Mouse (Mus musculus): ENCODE measurements at regions not wholly inside any gene's neighbourhood (a gene's known extent, or its start where the extent isn't known, plus 50 kb on each side); places are given as distances from the start of the nearest gene placed in this dataset.

DNA sequence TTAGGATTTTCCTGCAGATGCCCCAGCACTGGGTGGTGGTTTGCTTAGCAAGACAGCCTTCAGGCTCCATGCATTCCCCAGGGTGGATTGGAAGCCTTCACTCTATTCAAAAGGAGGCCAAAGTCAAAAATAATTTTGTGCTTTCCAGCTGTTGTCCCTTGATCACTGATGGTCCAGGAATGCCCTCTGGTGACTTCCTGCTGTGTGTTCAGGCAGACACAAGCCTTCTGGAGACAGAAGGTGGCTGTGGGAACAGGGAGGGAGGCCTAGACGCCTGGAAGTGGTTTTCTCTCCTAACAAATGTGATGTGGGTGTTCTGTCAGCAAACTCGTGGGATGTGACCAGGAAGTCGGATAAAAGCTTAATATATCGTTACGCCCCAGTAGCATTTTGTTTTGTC, 81.3 kb downstream of the Atp6ap1l start:
- no peaks in the 10 kb centered on the region for H3K36me3 ChIP-seq (ENCODE audit: insufficient read depth, low read length)
- 41% methylated on average over 5 of the region's 5 CpGs for WGBS
- H3K4me3 ChIP-seq (ENCODE audit: low read length), result no peak overlapping the region
- H3K27ac ChIP-seq (ENCODE audit: low read length), result peak overlapping the region; percentile 23; the same call in 1 of the 2 replicates
- no peaks in the 10 kb centered on the region for H3K27me3 ChIP-seq (ENCODE audit: insufficient read depth, low read length)
- H3K4me2 ChIP-seq (replicated peaks; ENCODE audit: low read depth, low read length), result no peak overlapping the region
- no peaks in the 10 kb centered on the region for H3K9me3 ChIP-seq (ENCODE audit: low read length)
- no peak overlapping the region for H3K9ac ChIP-seq (replicated peaks; ENCODE audit: low read length)
- peak; percentile 77 for ATAC-seq (ENCODE audit: low FRiP score, low TSS enrichment)
- H3K4me1 ChIP-seq (ENCODE audit: insufficient read depth, low read length), result 0 out of 2 replicates have a peak, but pooled peaks cover 12% of the 10 kb centered on the region

DNA sequence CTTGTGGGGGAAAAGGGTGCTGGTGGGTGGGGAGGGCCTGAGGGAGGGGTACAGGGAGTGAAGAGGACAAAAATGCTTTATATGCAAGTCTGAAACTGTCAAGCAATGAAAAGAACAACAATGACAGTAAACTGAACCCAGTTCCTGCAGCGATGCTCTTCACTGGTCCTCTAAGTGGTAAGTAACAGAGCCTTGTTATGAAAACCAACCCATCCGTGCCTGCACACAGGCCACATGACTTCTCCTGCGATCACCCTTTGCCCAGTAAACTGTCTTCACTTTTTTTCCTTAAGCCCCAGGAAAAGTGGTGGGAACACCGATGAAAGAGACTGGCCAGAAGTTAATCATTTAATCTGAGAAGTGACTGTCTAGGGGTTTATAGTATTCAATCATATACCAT, 83.3 kb downstream of the Atp6ap1l start:
- Histone ChIP-seq H3K27me3 (ENCODE audit: insufficient read depth, low read length) (no peaks in the 10 kb centered on the region), H3K9me3 (ENCODE audit: low read length) (no peaks in the 10 kb centered on the region), H3K4me1 (ENCODE audit: insufficient read depth, low read length) (0 out of 2 replicates have a peak, but pooled peaks cover 12% of the 10 kb centered on the region), H3K4me3 (ENCODE audit: low read length) (no peak overlapping the region), H3K27ac (ENCODE audit: low read length) (peak overlapping the region; percentile 54; the same call in 1 of the 2 replicates), H3K9ac (replicated peaks; ENCODE audit: low read length) (no peak overlapping the region), H3K36me3 (ENCODE audit: insufficient read depth, low read length) (no peaks in the 10 kb centered on the region), H3K4me2 (replicated peaks; ENCODE audit: low read depth, low read length) (no peak overlapping the region)
- 49% methylated on average over 4 of the region's 4 CpGs for WGBS
- ATAC-seq (ENCODE audit: low FRiP score, low TSS enrichment), result peak; percentile 81; the same call in 1 of the 2 replicates

DNA sequence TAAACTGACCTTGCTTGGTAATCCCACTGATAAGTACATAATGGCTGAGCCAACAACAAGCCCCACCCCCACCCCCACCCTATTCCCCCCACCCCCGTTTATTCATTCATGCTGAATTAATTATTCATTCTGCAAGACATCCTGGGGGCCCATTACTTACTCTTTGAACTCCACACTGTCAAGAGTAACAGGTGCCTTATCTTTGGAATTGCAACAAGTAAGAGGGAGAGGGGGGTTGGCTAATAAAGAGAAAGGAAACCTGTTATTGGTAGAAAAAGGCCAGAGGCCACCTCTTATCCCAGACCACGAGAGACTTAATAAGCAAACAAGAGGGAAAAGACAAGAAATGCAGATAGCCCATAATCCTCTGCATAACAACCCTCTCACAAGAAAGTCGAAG, 84.7 kb downstream of the Atp6ap1l start:
- Histone ChIP-seq H3K36me3 (ENCODE audit: insufficient read depth, low read length) (no peaks in the 10 kb centered on the region), H3K4me3 (ENCODE audit: low read length) (no peak overlapping the region), H3K4me1 (ENCODE audit: insufficient read depth, low read length) (0 out of 2 replicates have a peak, but pooled peaks cover 12% of the 10 kb centered on the region), H3K27ac (ENCODE audit: low read length) (no peak overlapping the region), H3K9me3 (ENCODE audit: low read length) (no peaks in the 10 kb centered on the region), H3K27me3 (ENCODE audit: insufficient read depth, low read length) (no peaks in the 10 kb centered on the region), H3K9ac (replicated peaks; ENCODE audit: low read length) (no peak overlapping the region), H3K4me2 (replicated peaks; ENCODE audit: low read depth, low read length) (no peak overlapping the region)
- ATAC-seq (ENCODE audit: low FRiP score, low TSS enrichment), result no peak
- 44% methylated on average over 3 of the region's 3 CpGs for WGBS

DNA sequence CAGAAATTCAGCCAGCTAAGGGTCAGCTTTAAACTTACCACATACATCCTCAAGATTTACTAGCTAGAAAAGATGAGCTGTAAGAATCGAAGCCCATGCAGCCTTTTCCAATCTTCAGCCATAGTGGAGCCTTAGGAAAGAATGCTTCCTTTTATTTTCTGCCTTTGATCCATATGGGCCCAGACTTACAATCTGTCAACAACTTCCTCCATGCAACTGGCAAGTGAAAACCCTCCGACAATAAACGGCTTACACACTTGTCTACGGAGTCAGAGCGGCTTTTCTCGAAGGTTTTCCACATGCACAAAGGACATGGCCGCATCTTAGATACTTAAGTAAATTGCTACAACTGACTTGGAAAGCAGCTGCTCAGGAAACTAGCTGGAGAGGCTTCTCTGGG, 85.2 kb downstream of the Atp6ap1l start:
- no peak overlapping the region for H3K9ac ChIP-seq (replicated peaks; ENCODE audit: low read length)
- ATAC-seq (ENCODE audit: low FRiP score, low TSS enrichment), result no peak
- 56% methylated on average over 7 of the region's 7 CpGs for WGBS
- 0 out of 2 replicates have a peak, but pooled peaks cover 12% of the 10 kb centered on the region for H3K4me1 ChIP-seq (ENCODE audit: insufficient read depth, low read length)
- H3K4me2 ChIP-seq (replicated peaks; ENCODE audit: low read depth, low read length), result no peak overlapping the region
- no peak overlapping the region for H3K4me3 ChIP-seq (ENCODE audit: low read length)
- H3K9me3 ChIP-seq (ENCODE audit: low read length), result no peaks in the 10 kb centered on the region
- no peak overlapping the region for H3K27ac ChIP-seq (ENCODE audit: low read length)
- no peaks in the 10 kb centered on the region for H3K27me3 ChIP-seq (ENCODE audit: insufficient read depth, low read length)
- H3K36me3 ChIP-seq (ENCODE audit: insufficient read depth, low read length), result no peaks in the 10 kb centered on the region

DNA sequence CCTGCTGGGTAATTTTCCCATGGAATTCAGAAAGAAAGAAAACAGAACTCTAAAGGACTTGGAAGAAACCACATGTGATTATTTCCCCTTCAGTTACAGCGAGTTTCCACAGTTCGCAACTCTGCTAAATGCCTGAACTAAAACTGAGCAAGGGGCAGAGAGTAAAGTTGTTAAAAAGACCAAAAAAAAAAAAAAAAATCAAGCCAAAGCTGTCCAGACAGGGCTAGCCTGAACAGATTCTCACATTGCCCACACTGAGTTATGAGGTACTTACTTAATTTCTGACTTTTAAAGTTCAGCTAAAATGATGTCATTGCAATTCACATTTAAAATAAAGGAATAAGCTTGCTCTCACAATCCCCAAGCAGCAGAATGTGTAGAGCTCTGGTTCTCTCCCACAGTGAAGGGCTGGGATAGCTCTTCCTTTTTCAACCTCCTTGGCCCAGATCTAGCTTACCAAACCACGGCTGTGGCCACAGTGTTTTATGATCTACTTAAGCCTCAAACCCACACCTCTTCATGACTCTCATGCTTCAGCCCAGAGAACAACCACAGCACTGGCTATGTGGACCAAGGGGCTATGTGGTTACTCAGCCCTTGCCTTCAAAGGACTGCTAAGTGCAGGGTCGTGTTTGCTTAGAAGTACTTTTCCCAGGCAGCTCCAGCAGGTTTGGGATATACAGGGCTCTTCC, 90.8 kb downstream of the Atp6ap1l start:
- Histone ChIP-seq H3K27me3 (ENCODE audit: insufficient read depth, low read length) (no peaks in the 10 kb centered on the region), H3K4me1 (ENCODE audit: insufficient read depth, low read length) (no peaks in the 10 kb centered on the region), H3K36me3 (ENCODE audit: insufficient read depth, low read length) (no peaks in the 10 kb centered on the region), H3K4me3 (ENCODE audit: low read length) (no peak overlapping the region), H3K9ac (replicated peaks; ENCODE audit: low read length) (no peak overlapping the region), H3K4me2 (replicated peaks; ENCODE audit: low read depth, low read length) (no peak overlapping the region), H3K9me3 (ENCODE audit: low read length) (no peaks in the 10 kb centered on the region), H3K27ac (ENCODE audit: low read length) (no peak overlapping the region)
- ATAC-seq (ENCODE audit: low FRiP score, low TSS enrichment), result no peak
- 52% methylated on average over 4 of the region's 4 CpGs for WGBS

DNA sequence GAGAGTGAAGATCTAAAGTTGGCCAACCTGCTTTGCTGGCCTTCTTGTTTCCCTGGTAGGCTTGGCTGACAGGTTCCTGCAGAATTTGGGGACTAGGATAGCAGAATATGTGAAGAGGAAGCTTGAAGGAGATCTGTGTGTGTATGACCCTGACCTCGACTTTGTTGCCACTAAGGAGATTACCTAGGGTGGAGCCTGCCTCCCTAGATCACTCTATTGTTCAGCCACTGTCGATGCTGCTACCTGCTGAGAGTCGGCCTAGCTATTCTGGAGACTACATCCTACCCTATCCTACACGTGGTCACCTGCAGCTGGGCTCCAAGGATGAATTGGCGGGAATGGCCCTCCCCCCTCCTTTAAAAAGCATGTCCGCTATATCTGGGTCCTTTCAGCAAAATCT, 95.1 kb downstream of the Atp6ap1l start:
- 84% methylated on average over 6 of the region's 6 CpGs for WGBS
- Histone ChIP-seq H3K4me2 (replicated peaks; ENCODE audit: low read depth, low read length) (no peak overlapping the region), H3K4me1 (ENCODE audit: insufficient read depth, low read length) (no peaks in the 10 kb centered on the region), H3K36me3 (ENCODE audit: insufficient read depth, low read length) (no peaks in the 10 kb centered on the region), H3K9ac (replicated peaks; ENCODE audit: low read length) (no peak overlapping the region), H3K9me3 (ENCODE audit: low read length) (peaks cover 4% of the 10 kb centered on the region; the same call in 1 of the 2 replicates), H3K27me3 (ENCODE audit: insufficient read depth, low read length) (no peaks in the 10 kb centered on the region), H3K27ac (ENCODE audit: low read length) (no peak overlapping the region), H3K4me3 (ENCODE audit: low read length) (no peak overlapping the region)
- no peak for ATAC-seq (ENCODE audit: low FRiP score, low TSS enrichment)

DNA sequence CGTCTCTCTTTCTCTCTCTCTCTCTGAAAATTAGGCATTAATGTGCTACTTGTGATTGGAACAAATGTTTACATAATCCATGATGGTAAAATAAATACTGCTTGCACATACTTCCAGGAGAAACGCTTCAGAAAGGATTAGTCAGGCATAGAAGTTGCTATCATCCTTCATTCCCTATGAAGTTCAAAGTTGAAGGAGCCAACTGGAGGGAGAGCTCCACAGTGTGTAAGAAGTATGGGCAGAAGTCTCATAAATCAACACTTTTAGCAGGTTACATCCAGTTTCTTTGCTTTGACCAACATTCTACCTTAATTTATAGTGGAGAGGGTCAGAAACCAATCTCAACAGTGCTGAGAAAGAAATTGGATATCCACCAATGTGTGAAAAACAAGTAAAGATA, 105.5 kb downstream of the Atp6ap1l start:
- no peaks in the 10 kb centered on the region for H3K36me3 ChIP-seq (ENCODE audit: insufficient read depth, low read length)
- H3K4me3 ChIP-seq (ENCODE audit: low read length), result no peak overlapping the region
- no peaks in the 10 kb centered on the region for H3K9me3 ChIP-seq (ENCODE audit: low read length)
- H3K9ac ChIP-seq (replicated peaks; ENCODE audit: low read length), result no peak overlapping the region
- H3K4me1 ChIP-seq (ENCODE audit: insufficient read depth, low read length), result 0 out of 2 replicates have a peak, but pooled peaks cover 6% of the 10 kb centered on the region
- ATAC-seq (ENCODE audit: low FRiP score, low TSS enrichment), result peak; percentile 70; the same call in 1 of the 2 replicates
- H3K27ac ChIP-seq (ENCODE audit: low read length), result no peak overlapping the region
- 36% methylated on average over 2 of the region's 2 CpGs for WGBS
- H3K27me3 ChIP-seq (ENCODE audit: insufficient read depth, low read length), result no peaks in the 10 kb centered on the region
- H3K4me2 ChIP-seq (replicated peaks; ENCODE audit: low read depth, low read length), result no peak overlapping the region

DNA sequence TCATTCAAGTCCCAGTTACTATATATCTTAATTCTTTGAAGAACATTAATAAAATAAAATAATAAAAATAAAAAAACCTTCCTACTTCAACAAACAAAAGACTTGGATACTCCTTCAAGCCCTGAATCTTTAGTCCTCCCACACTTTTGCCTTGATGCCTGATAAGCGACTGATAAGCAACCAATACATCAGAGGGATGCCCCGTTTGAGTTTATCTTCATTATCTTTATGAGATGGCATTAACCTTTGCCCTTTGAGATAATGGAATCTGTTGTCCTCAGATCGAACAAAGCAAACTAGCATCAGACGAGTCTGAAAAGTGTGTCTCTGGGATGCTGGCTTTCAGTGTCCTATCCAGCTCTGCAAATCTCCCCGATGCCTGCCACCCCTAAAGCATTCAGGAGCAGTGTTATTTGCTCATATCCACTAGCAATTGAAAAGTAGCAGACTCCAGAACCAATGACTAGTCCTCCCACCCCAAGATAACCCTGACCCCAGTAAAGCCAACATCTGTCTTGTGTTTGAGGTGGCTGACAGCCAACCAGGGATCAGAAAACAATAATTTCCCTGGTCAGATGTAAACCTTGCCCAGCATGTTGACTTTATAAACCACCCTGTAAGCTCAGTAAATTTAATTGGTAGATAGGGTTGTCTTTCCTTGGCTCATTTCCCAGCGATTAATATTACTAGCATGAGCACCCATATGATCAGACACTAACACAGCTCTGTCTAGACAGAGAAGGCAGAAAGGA, 106.2 kb downstream of the Atp6ap1l start:
- ATAC-seq (ENCODE audit: low FRiP score, low TSS enrichment), result peak; percentile 84
- no peaks in the 10 kb centered on the region for H3K27me3 ChIP-seq (ENCODE audit: insufficient read depth, low read length)
- no peaks in the 10 kb centered on the region for H3K36me3 ChIP-seq (ENCODE audit: insufficient read depth, low read length)
- 18% methylated on average over 6 of the region's 6 CpGs for WGBS
- H3K4me1 ChIP-seq (ENCODE audit: insufficient read depth, low read length), result 0 out of 2 replicates have a peak, but pooled peaks cover 6% of the 10 kb centered on the region
- no peak overlapping the region for H3K27ac ChIP-seq (ENCODE audit: low read length)
- no peaks in the 10 kb centered on the region for H3K9me3 ChIP-seq (ENCODE audit: low read length)
- H3K9ac ChIP-seq (replicated peaks; ENCODE audit: low read length), result no peak overlapping the region
- no peak overlapping the region for H3K4me3 ChIP-seq (ENCODE audit: low read length)
- H3K4me2 ChIP-seq (replicated peaks; ENCODE audit: low read depth, low read length), result no peak overlapping the region

DNA sequence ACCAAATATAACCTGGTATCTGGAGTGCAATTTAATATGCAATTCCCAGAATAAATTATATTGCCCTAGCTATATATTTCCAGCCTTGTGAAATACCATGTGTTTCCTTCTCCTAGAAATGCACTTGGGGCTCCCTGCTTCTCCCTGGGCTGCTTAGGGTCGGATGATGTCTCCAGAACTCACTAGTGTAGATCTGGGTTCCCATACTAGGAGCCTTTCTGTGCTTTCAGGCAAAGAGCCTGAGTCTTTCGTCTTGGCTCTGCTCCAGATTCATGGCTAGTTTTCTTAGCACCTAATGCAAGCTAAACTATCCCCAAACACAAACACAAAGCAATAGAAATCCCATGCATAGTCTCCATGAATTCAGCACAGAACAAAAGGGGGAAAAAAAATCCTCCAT, 106.8 kb downstream of the Atp6ap1l start:
- no peak overlapping the region for H3K27ac ChIP-seq (ENCODE audit: low read length)
- no peak for ATAC-seq (ENCODE audit: low FRiP score, low TSS enrichment)
- no peaks in the 10 kb centered on the region for H3K27me3 ChIP-seq (ENCODE audit: insufficient read depth, low read length)
- no peaks in the 10 kb centered on the region for H3K36me3 ChIP-seq (ENCODE audit: insufficient read depth, low read length)
- H3K4me1 ChIP-seq (ENCODE audit: insufficient read depth, low read length), result 0 out of 2 replicates have a peak, but pooled peaks cover 6% of the 10 kb centered on the region
- no peak overlapping the region for H3K4me3 ChIP-seq (ENCODE audit: low read length)
- WGBS, result 56% methylated on average over 2 of the region's 2 CpGs
- no peaks in the 10 kb centered on the region for H3K9me3 ChIP-seq (ENCODE audit: low read length)
- no peak overlapping the region for H3K9ac ChIP-seq (replicated peaks; ENCODE audit: low read length)
- H3K4me2 ChIP-seq (replicated peaks; ENCODE audit: low read depth, low read length), result no peak overlapping the region

DNA sequence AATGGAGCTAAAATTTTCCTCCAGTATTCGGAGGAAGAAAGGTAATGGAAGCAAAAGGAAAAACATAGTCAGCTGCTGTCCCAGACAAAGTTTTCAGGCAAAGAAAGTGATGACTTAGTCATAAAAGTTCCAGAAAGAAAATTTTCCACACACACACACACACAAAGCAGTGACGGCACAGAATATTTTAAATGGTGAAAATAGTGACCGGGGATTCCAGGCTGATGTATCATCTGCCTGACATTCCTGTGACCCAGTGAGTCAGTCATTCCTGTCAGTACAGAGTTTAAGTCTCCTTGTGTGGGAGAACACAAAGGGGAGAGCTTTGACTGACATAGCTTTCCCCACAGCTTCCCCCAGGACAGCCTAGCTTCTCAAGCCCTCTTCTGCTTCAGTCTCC, 107.9 kb downstream of the Atp6ap1l start:
- H3K4me3 ChIP-seq (ENCODE audit: low read length), result no peak overlapping the region
- H3K4me1 ChIP-seq (ENCODE audit: insufficient read depth, low read length), result 0 out of 2 replicates have a peak, but pooled peaks cover 6% of the 10 kb centered on the region
- no peak overlapping the region for H3K9ac ChIP-seq (replicated peaks; ENCODE audit: low read length)
- no peaks in the 10 kb centered on the region for H3K36me3 ChIP-seq (ENCODE audit: insufficient read depth, low read length)
- H3K4me2 ChIP-seq (replicated peaks; ENCODE audit: low read depth, low read length), result no peak overlapping the region
- WGBS, result 61% methylated on average over 3 of the region's 3 CpGs
- no peak overlapping the region for H3K27ac ChIP-seq (ENCODE audit: low read length)
- no peak; the same call in 1 of the 2 replicates for ATAC-seq (ENCODE audit: low FRiP score, low TSS enrichment)
- no peaks in the 10 kb centered on the region for H3K27me3 ChIP-seq (ENCODE audit: insufficient read depth, low read length)
- H3K9me3 ChIP-seq (ENCODE audit: low read length), result no peaks in the 10 kb centered on the region
